Mouse (Mus musculus) stomach, postnatal 0 days (tissue): ENCODE measurements around the gene Mpv17. TPM values are rescaled to one million over a fixed set of nuclear protein-coding genes. Genes with fewer than 3 reads are reported as not detected.

Experiments
- ATAC-seq: fragments of 200-750 bp; cut with Nextera tagmentation; 2 replicates; pipeline ENCODE4 v1.8.0; 2017; ENCODE audit not compliant: low FRiP score, low TSS enrichment
- DNase-seq: peaks from one replicate; pipeline ENCODE4 v3.0.0-alpha.2; 2016; ENCODE audit warnings: low spot score
- H3K27ac ChIP-seq: fragments of 300-500 bp; sonication (generic); replicated peaks from 2 replicates; pipeline ENCODE4 v1.5.1; 2014; ENCODE audit warnings: mild to moderate bottlenecking, control low read depth
- H3K27me3 ChIP-seq: fragments of 300-500 bp; sonication (generic); 2 replicates; pipeline ENCODE4 v1.6.1; 2014; ENCODE audit warnings: low read length; ENCODE audit not compliant: control insufficient read depth, insufficient read depth
- H3K36me3 ChIP-seq: fragments of 300-500 bp; sonication (generic); 2 replicates; pipeline ENCODE4 v1.6.1; 2014; ENCODE audit warnings: low read length, mixed read lengths; ENCODE audit not compliant: control insufficient read depth, insufficient read depth
- H3K4me1 ChIP-seq: fragments of 300-500 bp; sonication (generic); replicated peaks from 2 replicates; pipeline ENCODE4 v1.6.1; 2014; ENCODE audit warnings: antibody characterized with exemption; ENCODE audit not compliant: control insufficient read depth, insufficient read depth
- H3K4me2 ChIP-seq: fragments of 300-500 bp; sonication (generic); replicated peaks from 2 replicates; pipeline ENCODE4 v1.6.1; 2014; ENCODE audit warnings: low read depth, mild to moderate bottlenecking, control low read depth, moderate library complexity
- H3K4me3 ChIP-seq: fragments of 300-500 bp; sonication (generic); 2 replicates; pipeline ENCODE4 v1.5.1; 2014; ENCODE audit warnings: low read depth, low read length, control low read depth
- H3K9ac ChIP-seq: fragments of 300-500 bp; sonication (generic); 2 replicates; pipeline ENCODE4 v1.6.1; 2014; ENCODE audit warnings: mild to moderate bottlenecking, low read length, control low read depth, mixed read lengths
- H3K9me3 ChIP-seq: fragments of 300-500 bp; sonication (generic); 2 replicates; pipeline ENCODE4 v1.6.1; 2016; ENCODE audit warnings: low read length; ENCODE audit not compliant: control insufficient read depth
- CTCF ChIP-seq: IDR thresholded peaks from 2 replicates; pipeline ENCODE4 v1.5.1; 2016; ENCODE audit warnings: antibody characterized with exemption, low read depth, mild to moderate bottlenecking, moderate library complexity
- EP300 ChIP-seq: optimal IDR thresholded peaks from 2 replicates; pipeline ENCODE3; 2016; ENCODE audit warnings: antibody characterized with exemption
- WGBS: fragments of 180-500 bp; shearing (Covaris S2); extraction: QIAGEN DNeasy Blood & Tissue Kit; methylation state at CpG from one replicate; pipeline ENCODE4 v1.1.7; 2014; 5-methylcytosine and 5-hydroxymethylcytosine counted together
- polyA plus RNA-seq: library from polyadenylated mRNA; unstranded; fragments of >200 nt; fragmentation: Nextera tagmentation; extraction: Ambion mirVana; gene quantifications from 2 replicates; pipeline ENCODE4 v1.2.1, GENCODE M21; 2015

Gene Mpv17
- polyA plus RNA-seq, 1 experiment from 2014 or later: 29.4 TPM

DNA sequence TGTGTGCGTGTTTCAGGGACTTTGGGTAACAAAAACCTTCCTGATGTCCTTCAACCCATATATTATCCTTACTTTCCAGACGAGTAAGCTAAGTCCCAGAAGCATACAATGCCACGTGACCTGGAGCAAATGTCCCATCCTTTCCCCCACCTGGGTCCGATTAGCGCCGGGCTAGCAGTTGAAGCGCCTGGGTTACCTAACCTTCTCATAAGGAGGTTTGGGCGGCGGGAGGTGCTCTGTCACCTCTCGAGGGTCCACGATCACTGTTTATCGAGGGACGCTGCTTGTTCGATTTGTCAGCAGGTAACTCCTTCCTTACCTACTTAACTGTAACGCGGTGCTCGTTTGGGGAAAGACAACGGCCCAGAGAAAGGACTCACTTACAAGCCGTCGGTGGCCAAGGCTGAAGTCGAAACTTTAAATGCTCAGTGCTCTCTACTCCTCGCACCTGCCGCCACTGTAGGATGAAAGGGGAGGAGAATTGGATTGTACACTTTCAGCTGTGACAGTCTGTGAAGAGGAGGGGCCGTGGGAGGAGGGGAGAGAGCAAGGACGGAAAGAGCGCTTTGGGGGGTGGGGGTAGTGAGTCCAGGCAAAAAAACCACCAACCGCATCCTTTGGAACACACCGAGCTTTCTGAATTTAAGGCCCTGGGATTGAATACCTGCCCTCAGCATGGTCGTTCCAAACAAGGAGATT, 59.8 kb downstream of the Mpv17 start:
- no peaks in the 10 kb centered on the region for H3K9me3 ChIP-seq
- peaks cover 31% of the 10 kb centered on the region for H3K27me3 ChIP-seq
- H3K4me1 ChIP-seq: peaks cover 4% of the 10 kb centered on the region
- peak overlapping the region; percentile 47 for H3K4me2 ChIP-seq
- H3K27ac ChIP-seq: no peak overlapping the region
- H3K36me3 ChIP-seq: no peaks in the 10 kb centered on the region
- peak overlapping the region; percentile 31 for H3K4me3 ChIP-seq
- DNase-seq (no peak), ATAC-seq (no peak)
- no peak overlapping the region for H3K9ac ChIP-seq
- TF ChIP-seq CTCF: no peak
- TF ChIP-seq EP300: no peak
- WGBS: 3% methylated on average over 29 of the region's 29 CpGs

DNA sequence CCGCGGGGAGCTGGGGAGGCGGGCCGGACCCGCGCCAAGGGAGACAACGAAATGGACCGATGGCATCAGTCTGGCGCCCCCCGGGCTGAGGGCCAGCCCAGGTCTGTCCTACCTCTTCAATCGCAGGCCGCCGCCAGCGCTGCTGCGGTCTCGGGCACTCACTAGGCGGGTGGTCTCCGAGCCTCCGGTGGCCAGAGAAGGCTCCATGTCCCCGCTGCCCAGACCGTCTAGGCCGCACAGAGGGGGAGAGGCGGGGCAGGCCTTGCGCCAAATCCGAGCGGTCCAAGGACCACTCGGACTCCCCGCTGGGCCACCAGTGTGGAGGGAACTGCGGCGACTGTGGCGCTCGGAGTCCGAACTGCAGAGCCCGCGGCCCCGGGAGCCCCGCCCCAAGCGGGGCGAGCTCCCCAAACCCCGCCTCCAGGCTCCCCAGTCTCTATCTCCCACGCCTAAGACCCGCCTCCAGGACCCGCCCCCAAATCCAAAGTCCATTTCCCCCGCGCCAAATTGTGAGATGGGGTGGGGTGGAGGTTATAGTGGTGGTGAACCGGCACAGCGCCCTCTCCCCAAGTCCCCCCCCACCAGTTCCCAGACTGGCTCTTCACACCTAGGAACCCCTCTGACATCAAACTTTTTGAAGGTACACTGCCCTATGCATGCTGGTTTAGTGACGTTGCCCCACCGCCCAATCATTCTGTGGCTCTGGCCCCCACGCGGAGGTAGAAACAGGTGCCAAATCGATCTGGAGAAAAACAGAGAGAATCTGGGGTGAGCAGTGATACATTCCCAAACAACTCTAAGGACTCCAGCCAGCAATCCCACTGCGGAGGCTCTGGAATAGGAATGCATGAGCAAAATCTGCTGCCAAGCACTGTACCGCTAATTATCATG, 60.7 kb downstream of the Mpv17 start:
- TF ChIP-seq EP300 (no peak), CTCF (no peak)
- Histone ChIP-seq H3K9ac (peak overlapping the region; percentile 18; the same call in 1 of the 2 replicates), H3K27ac (no peak overlapping the region), H3K4me2 (peak overlapping the region; percentile 60), H3K4me1 (peaks cover 4% of the 10 kb centered on the region), H3K36me3 (no peaks in the 10 kb centered on the region), H3K9me3 (no peaks in the 10 kb centered on the region), H3K4me3 (peak overlapping the region; percentile 42), H3K27me3 (peaks cover 31% of the 10 kb centered on the region)
- peak; percentile 65 for ATAC-seq
- WGBS: 1% methylated on average over 50 of the region's 54 CpGs
- DNase-seq: peak; percentile 63

DNA sequence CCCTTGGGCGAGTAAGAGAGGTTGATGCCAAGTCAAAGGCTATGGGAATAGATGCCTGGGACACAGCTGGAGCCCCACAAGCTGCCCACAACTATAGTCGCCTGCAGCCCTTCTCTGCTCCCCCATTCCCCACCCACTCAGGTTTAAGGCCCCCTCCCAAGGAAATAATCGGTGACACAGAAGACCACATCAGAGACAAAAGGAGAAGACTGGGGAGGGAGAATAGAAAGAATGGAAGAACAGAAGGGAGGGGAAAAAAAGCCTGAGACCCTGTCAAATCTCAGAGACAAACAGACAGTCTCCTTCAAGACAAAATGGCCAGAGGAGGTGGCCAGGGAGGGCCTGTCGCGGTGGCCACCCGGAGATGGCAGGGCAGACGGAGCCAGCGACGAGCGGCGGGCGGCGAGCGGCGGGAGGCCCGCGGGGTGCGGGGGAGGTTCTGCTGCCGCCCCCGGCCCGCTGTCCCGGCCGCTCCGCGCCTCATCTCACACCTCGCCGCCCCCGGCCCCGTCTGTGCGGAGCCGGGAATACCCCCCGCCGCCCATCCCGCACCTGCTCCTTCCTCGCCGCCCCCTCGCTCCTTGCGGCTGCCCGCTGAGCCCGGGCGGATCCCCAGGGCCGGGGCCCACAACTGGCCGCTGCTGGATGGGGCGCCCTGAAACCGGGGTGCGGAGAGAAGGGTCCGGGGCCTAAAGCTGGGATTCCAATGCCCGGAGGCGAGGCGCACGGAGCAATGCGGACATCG, 61.6 kb downstream of the Mpv17 start:
- TF ChIP-seq CTCF: no peak
- TF ChIP-seq EP300: no peak
- Histone ChIP-seq H3K4me2 (peak overlapping the region; percentile 60), H3K27me3 (peaks cover 31% of the 10 kb centered on the region), H3K9ac (peak overlapping the region; percentile 18; the same call in 1 of the 2 replicates), H3K36me3 (no peaks in the 10 kb centered on the region), H3K9me3 (no peaks in the 10 kb centered on the region), H3K4me1 (peaks cover 4% of the 10 kb centered on the region), H3K27ac (no peak overlapping the region), H3K4me3 (peak overlapping the region; percentile 42)
- DNase-seq (no peak), ATAC-seq (no peak)
- 5% methylated on average over 33 of the region's 53 CpGs for WGBS

Other genes with a start within 250 kb of the Mpv17 start
- gene Ost4, start 246.5 kb downstream of the Mpv17 start, polyA plus RNA-seq: 368 and 397 TPM in 2 replicates
- gene Emilin1, start 240.8 kb downstream of the Mpv17 start, polyA plus RNA-seq: 85.6 and 97.0 TPM in 2 replicates
- 28.4 and 33.6 TPM in 2 replicates for gene Khk, start 232.8 kb downstream of the Mpv17 start, polyA plus RNA-seq
- 22.5 and 24.8 TPM in 2 replicates for gene Cgref1, start 208.7 kb downstream of the Mpv17 start, polyA plus RNA-seq
- gene Preb, start 193.9 kb downstream of the Mpv17 start, polyA plus RNA-seq: 88.1 and 93.1 TPM in 2 replicates
- 4.3 and 4.5 TPM in 2 replicates for gene Tcf23, start 185.6 kb downstream of the Mpv17 start, polyA plus RNA-seq
- gene Atraid, start 105.9 kb downstream of the Mpv17 start, polyA plus RNA-seq: 192 and 197 TPM in 2 replicates
- 4.2 TPM in 2 replicates for gene Slc5a6, start 105.3 kb downstream of the Mpv17 start, polyA plus RNA-seq
- gene Cad, start 99.5 kb downstream of the Mpv17 start, polyA plus RNA-seq: 4.9 and 6.1 TPM in 2 replicates
- gene Dnajc5g, start 48.0 kb downstream of the Mpv17 start, polyA plus RNA-seq: not detected in 2 replicates
- gene Slc30a3, start 46.0 kb downstream of the Mpv17 start, polyA plus RNA-seq: 0.11 TPM in 1 of 2 replicates, not detected in the other
- gene Trim54, start 37.5 kb downstream of the Mpv17 start, polyA plus RNA-seq: 0.06 TPM in 1 of 2 replicates, not detected in the other
- not detected in 2 replicates for gene Ucn, start 15.4 kb downstream of the Mpv17 start, polyA plus RNA-seq
- 0.31 and 0.57 TPM in 2 replicates for gene Gm29609, start 25.7 kb upstream of the Mpv17 start, polyA plus RNA-seq
- gene Gtf3c2, start 25.9 kb upstream of the Mpv17 start, polyA plus RNA-seq: 19.9 and 25.1 TPM in 2 replicates
- 80.3 and 83.2 TPM in 2 replicates for gene Snx17, start 39.0 kb upstream of the Mpv17 start, polyA plus RNA-seq
- gene Eif2b4, start 39.2 kb upstream of the Mpv17 start, polyA plus RNA-seq: 44.2 and 47.7 TPM in 2 replicates
- 4.8 and 5.3 TPM in 2 replicates for gene Zfp513, start 48.1 kb upstream of the Mpv17 start, polyA plus RNA-seq
- 57.8 and 59.4 TPM in 2 replicates for gene Ppm1g, start 66.4 kb upstream of the Mpv17 start, polyA plus RNA-seq
- 95.3 and 95.9 TPM in 2 replicates for gene Nrbp1, start 86.6 kb upstream of the Mpv17 start, polyA plus RNA-seq
- 0.38 and 1.0 TPM in 2 replicates for gene Gm9970, start 87.0 kb upstream of the Mpv17 start, polyA plus RNA-seq
- 75.2 and 78.2 TPM in 2 replicates for gene Krtcap3, start 97.4 kb upstream of the Mpv17 start, polyA plus RNA-seq
- 20.0 and 20.3 TPM in 2 replicates for gene Ift172, start 136.9 kb upstream of the Mpv17 start, polyA plus RNA-seq
- gene Fndc4, start 141.8 kb upstream of the Mpv17 start, polyA plus RNA-seq: 12.8 and 13.7 TPM in 2 replicates
- gene Gckr, start 143.2 kb upstream of the Mpv17 start, polyA plus RNA-seq: 0.08 and 0.29 TPM in 2 replicates